Mouse (Mus musculus) liver, embryonic 12.5 days (tissue): ENCODE measurements around the gene Gprc5b. TPM values are rescaled to one million over a fixed set of nuclear protein-coding genes. Genes with fewer than 3 reads are reported as not detected.

ENCODE experiments used
- ATAC-seq: fragments of 200-750 bp; cut with Nextera tagmentation; 2 replicates; pipeline ENCODE4 v1.8.0; 2017; ENCODE audit warnings: moderate number of reproducible peaks, mild to moderate bottlenecking, moderate library complexity
- H3K27ac ChIP-seq: fragments of 300-500 bp; sonication (generic); 2 replicates; pipeline ENCODE4 v1.5.1; 2016; ENCODE audit warnings: mild to moderate bottlenecking
- H3K27me3 ChIP-seq: fragments of 300-500 bp; sonication (generic); replicated peaks from 2 replicates; pipeline ENCODE4 v1.6.1; 2016; ENCODE audit warnings: mild to moderate bottlenecking, moderate library complexity
- H3K36me3 ChIP-seq: fragments of 300-500 bp; sonication (generic); 2 replicates; pipeline ENCODE4 v1.6.1; 2016; ENCODE audit warnings: mild to moderate bottlenecking, moderate library complexity
- H3K4me1 ChIP-seq: fragments of 300-500 bp; sonication (generic); 2 replicates; pipeline ENCODE4 v1.6.1; 2016
- H3K4me2 ChIP-seq: fragments of 300-500 bp; sonication (generic); 2 replicates; pipeline ENCODE4 v1.6.1; 2016; ENCODE audit warnings: mild to moderate bottlenecking, moderate library complexity
- H3K4me3 ChIP-seq: fragments of 300-500 bp; sonication (generic); 2 replicates; pipeline ENCODE4 v1.5.1; 2016; ENCODE audit warnings: mild to moderate bottlenecking, moderate library complexity
- H3K9ac ChIP-seq: fragments of 300-500 bp; sonication (generic); 2 replicates; pipeline ENCODE4 v1.6.1; 2016; ENCODE audit warnings: mild to moderate bottlenecking, moderate library complexity
- H3K9me3 ChIP-seq: fragments of 300-500 bp; sonication (generic); replicated peaks from 2 replicates; pipeline ENCODE4 v1.6.1; 2016; ENCODE audit warnings: mild to moderate bottlenecking, moderate library complexity
- WGBS: fragments of 180-500 bp; shearing (Covaris S2); methylation state at CpG from one replicate; pipeline ENCODE4 v1.1.7; 2016; ENCODE audit not compliant: insufficient replicate concordance; 5-methylcytosine and 5-hydroxymethylcytosine counted together
- polyA plus RNA-seq: library from polyadenylated mRNA; unstranded; fragments of >200 nt; fragmentation: Nextera tagmentation; extraction: Ambion mirVana; gene quantifications from 2 replicates; pipeline ENCODE4 v1.2.1, GENCODE M21; 2016

Gene Gprc5b
- 0.46 and 0.73 TPM in 2 replicates for polyA plus RNA-seq

GRCm38 (mm10) chr7:118995007-118995406 lies at the start of gene Gprc5b:
Gprc5b (minus strand) TSS chr7:118995211.
- Histone ChIP-seq H3K27me3 (peaks cover 59% of the 10 kb centered on the region), H3K9ac (peak within 1 kb of the TSS; percentile 53), H3K27ac (no peak within 1 kb of the TSS), H3K4me3 (peak within 1 kb of the TSS; percentile 49), H3K36me3 (no peaks in the 10 kb centered on the region), H3K4me1 (peaks cover 17% of the 10 kb centered on the region), H3K9me3 (no peaks in the 10 kb centered on the region), H3K4me2 (peak within 1 kb of the TSS; percentile 71)
- WGBS = 1% methylated on average over 43 of the region's 44 CpGs
- peak; percentile 78 for ATAC-seq

GRCm38 (mm10) chr7:119041502-119041901 lies 46.5 kb upstream of the Gprc5b start:
- no peaks in the 10 kb centered on the region for H3K9me3 ChIP-seq
- no peak overlapping the region for H3K4me3 ChIP-seq
- H3K4me2 ChIP-seq = no peak overlapping the region
- no peak overlapping the region for H3K27ac ChIP-seq
- no peak for ATAC-seq
- no peak overlapping the region for H3K9ac ChIP-seq
- no peaks in the 10 kb centered on the region for H3K36me3 ChIP-seq
- no peaks in the 10 kb centered on the region for H3K4me1 ChIP-seq
- no peaks in the 10 kb centered on the region for H3K27me3 ChIP-seq

GRCm38 (mm10) chr7:119037581-119037980 lies 42.6 kb upstream of the Gprc5b start:
- Histone ChIP-seq H3K9me3 (no peaks in the 10 kb centered on the region), H3K4me1 (no peaks in the 10 kb centered on the region), H3K36me3 (no peaks in the 10 kb centered on the region), H3K4me3 (no peak overlapping the region), H3K27ac (no peak overlapping the region), H3K27me3 (no peaks in the 10 kb centered on the region), H3K9ac (no peak overlapping the region), H3K4me2 (no peak overlapping the region)
- no peak for ATAC-seq

- Histone ChIP-seq H3K9ac (no peak overlapping the region), H3K4me1 (no peaks in the 10 kb centered on the region), H3K4me3 (no peak overlapping the region), H3K4me2 (no peak overlapping the region), H3K9me3 (no peaks in the 10 kb centered on the region), H3K27ac (no peak overlapping the region), H3K36me3 (no peaks in the 10 kb centered on the region), H3K27me3 (no peaks in the 10 kb centered on the region)
- 51% methylated on average over 15 of the region's 15 CpGs for WGBS
- no peak for ATAC-seq
These were observed 39.4 kb upstream of the Gprc5b start for GRCm38 (mm10) chr7:119034243-119034961.

GRCm38 (mm10) chr7:119023394-119023921 lies 28.4 kb upstream of the Gprc5b start:
- H3K9me3 ChIP-seq = no peaks in the 10 kb centered on the region
- no peak for ATAC-seq
- H3K4me3 ChIP-seq = no peak overlapping the region
- no peak overlapping the region for H3K9ac ChIP-seq
- H3K27ac ChIP-seq = no peak overlapping the region
- H3K4me2 ChIP-seq = no peak overlapping the region
- WGBS = 28% methylated on average over 17 of the region's 17 CpGs
- no peaks in the 10 kb centered on the region for H3K4me1 ChIP-seq
- no peaks in the 10 kb centered on the region for H3K36me3 ChIP-seq
- no peaks in the 10 kb centered on the region for H3K27me3 ChIP-seq

- Histone ChIP-seq H3K36me3 (no peaks in the 10 kb centered on the region), H3K4me1 (no peaks in the 10 kb centered on the region), H3K4me2 (no peak overlapping the region), H3K27me3 (0 out of 2 replicates have a peak, but pooled peaks cover 4% of the 10 kb centered on the region), H3K4me3 (no peak overlapping the region), H3K9ac (no peak overlapping the region), H3K27ac (no peak overlapping the region), H3K9me3 (no peaks in the 10 kb centered on the region)
- WGBS = 59% methylated on average over 19 of the region's 19 CpGs
- ATAC-seq = 0 out of 2 replicates have a peak, but pooled peaks have one; percentile 25
These were observed 27.5 kb upstream of the Gprc5b start for GRCm38 (mm10) chr7:119022238-119023156.

- H3K36me3 ChIP-seq = no peaks in the 10 kb centered on the region
- WGBS = 13% methylated on average over 4 of the region's 4 CpGs
- no peaks in the 10 kb centered on the region for H3K9me3 ChIP-seq
- H3K4me2 ChIP-seq = no peak overlapping the region
- no peaks in the 10 kb centered on the region for H3K4me1 ChIP-seq
- H3K27ac ChIP-seq = no peak overlapping the region
- no peak overlapping the region for H3K9ac ChIP-seq
- ATAC-seq = no peak; the same call in 1 of the 2 replicates
- no peak overlapping the region for H3K4me3 ChIP-seq
- 0 out of 2 replicates have a peak, but pooled peaks cover 4% of the 10 kb centered on the region for H3K27me3 ChIP-seq
These were observed 24.5 kb upstream of the Gprc5b start for GRCm38 (mm10) chr7:119019537-119019936.

GRCm38 (mm10) chr7:119015736-119016135 lies 20.7 kb upstream of the Gprc5b start:
- Histone ChIP-seq H3K27me3 (0 out of 2 replicates have a peak, but pooled peaks cover 4% of the 10 kb centered on the region), H3K4me2 (no peak overlapping the region), H3K36me3 (no peaks in the 10 kb centered on the region), H3K27ac (no peak overlapping the region), H3K9ac (no peak overlapping the region), H3K4me1 (no peaks in the 10 kb centered on the region), H3K4me3 (no peak overlapping the region), H3K9me3 (no peaks in the 10 kb centered on the region)
- no peak for ATAC-seq
- WGBS = 7% methylated on average over 3 of the region's 3 CpGs

- no peak overlapping the region for H3K4me2 ChIP-seq
- H3K27ac ChIP-seq = no peak overlapping the region
- ATAC-seq = no peak
- no peaks in the 10 kb centered on the region for H3K27me3 ChIP-seq
- no peak overlapping the region for H3K4me3 ChIP-seq
- no peaks in the 10 kb centered on the region for H3K9me3 ChIP-seq
- no peaks in the 10 kb centered on the region for H3K4me1 ChIP-seq
- H3K36me3 ChIP-seq = no peaks in the 10 kb centered on the region
- no peak overlapping the region for H3K9ac ChIP-seq
- 9% methylated on average over 5 of the region's 5 CpGs for WGBS
These were observed 16.0 kb upstream of the Gprc5b start for GRCm38 (mm10) chr7:119010854-119011529.

GRCm38 (mm10) chr7:119002501-119002900 lies 7.5 kb upstream of the Gprc5b start:
- no peak for ATAC-seq
- WGBS = 37% methylated on average over 2 of the region's 2 CpGs
- H3K27ac ChIP-seq = no peak overlapping the region
- H3K36me3 ChIP-seq = no peaks in the 10 kb centered on the region
- H3K4me3 ChIP-seq = no peak overlapping the region
- no peak overlapping the region for H3K4me2 ChIP-seq
- no peaks in the 10 kb centered on the region for H3K9me3 ChIP-seq
- H3K9ac ChIP-seq = no peak overlapping the region
- peaks cover 12% of the 10 kb centered on the region; the same call in 1 of the 2 replicates for H3K27me3 ChIP-seq
- H3K4me1 ChIP-seq = no peaks in the 10 kb centered on the region

- ATAC-seq = no peak
- peaks cover 12% of the 10 kb centered on the region; the same call in 1 of the 2 replicates for H3K27me3 ChIP-seq
- no peaks in the 10 kb centered on the region for H3K9me3 ChIP-seq
- no peak overlapping the region for H3K4me2 ChIP-seq
- 55% methylated on average over 2 of the region's 2 CpGs for WGBS
- H3K36me3 ChIP-seq = no peaks in the 10 kb centered on the region
- no peak overlapping the region for H3K4me3 ChIP-seq
- H3K9ac ChIP-seq = no peak overlapping the region
- no peak overlapping the region for H3K27ac ChIP-seq
- H3K4me1 ChIP-seq = no peaks in the 10 kb centered on the region
These were observed 7.0 kb upstream of the Gprc5b start for GRCm38 (mm10) chr7:119001965-119002364.
